Mouse (Mus musculus) heart, embryonic 12.5 days (tissue): Measurements from ENCODE around the gene Tnni3k. TPM values are rescaled to one million over a fixed set of nuclear protein-coding genes. Genes with fewer than 3 reads are reported as not detected.
A peak's percentile ranks its signal among the peaks of the same experiment; 100 is the strongest.

Experiments
- ATAC-seq: fragments of 200-750 bp; cut with Nextera tagmentation; 2 replicates; pipeline ENCODE4 v1.8.0; 2017; ENCODE audit warnings: moderate TSS enrichment, moderate library complexity; ENCODE audit not compliant: insufficient number of reproducible peaks, low FRiP score
- H3K27ac ChIP-seq: fragments of 300-500 bp; sonication (generic); 2 replicates; pipeline ENCODE4 v1.5.1; 2016; ENCODE audit warnings: mild to moderate bottlenecking, moderate library complexity; ENCODE audit not compliant: poor library complexity, severe bottlenecking
- H3K27me3 ChIP-seq: fragments of 300-500 bp; sonication (generic); replicated peaks from 2 replicates; pipeline ENCODE4 v1.6.1; 2016; ENCODE audit warnings: mild to moderate bottlenecking, moderate library complexity
- H3K36me3 ChIP-seq: fragments of 300-500 bp; sonication (generic); 2 replicates; pipeline ENCODE4 v1.6.1; 2016; ENCODE audit warnings: mild to moderate bottlenecking, moderate library complexity
- H3K4me1 ChIP-seq: fragments of 300-500 bp; sonication (generic); replicated peaks from 2 replicates; pipeline ENCODE4 v1.6.1; 2016; ENCODE audit warnings: mild to moderate bottlenecking
- H3K4me2 ChIP-seq: fragments of 300-500 bp; sonication (generic); 2 replicates; pipeline ENCODE4 v1.6.1; 2016; ENCODE audit warnings: mild to moderate bottlenecking, moderate library complexity
- H3K4me3 ChIP-seq: fragments of 300-500 bp; sonication (generic); 2 replicates; pipeline ENCODE4 v1.5.1; 2016; ENCODE audit warnings: mild to moderate bottlenecking
- H3K9ac ChIP-seq: fragments of 300-500 bp; sonication (generic); 2 replicates; pipeline ENCODE4 v1.6.1; 2016; ENCODE audit warnings: mild to moderate bottlenecking, moderate library complexity
- H3K9me3 ChIP-seq: fragments of 300-500 bp; sonication (generic); replicated peaks from 2 replicates; pipeline ENCODE4 v1.6.1; 2016; ENCODE audit warnings: mild to moderate bottlenecking, moderate library complexity
- WGBS: fragments of 180-500 bp; shearing (Covaris S2); methylation state at CpG from one replicate; pipeline ENCODE4 v1.1.7; 2016; 5-methylcytosine and 5-hydroxymethylcytosine counted together
- polyA plus RNA-seq: library from polyadenylated mRNA; unstranded; fragments of >200 nt; fragmentation: Nextera tagmentation; extraction: Ambion mirVana; gene quantifications from 2 replicates; pipeline ENCODE4 v1.2.1, GENCODE M21; 2016

Tnni3k gene
- 43.5 and 48.3 TPM in 2 replicates for polyA plus RNA-seq

DNA sequence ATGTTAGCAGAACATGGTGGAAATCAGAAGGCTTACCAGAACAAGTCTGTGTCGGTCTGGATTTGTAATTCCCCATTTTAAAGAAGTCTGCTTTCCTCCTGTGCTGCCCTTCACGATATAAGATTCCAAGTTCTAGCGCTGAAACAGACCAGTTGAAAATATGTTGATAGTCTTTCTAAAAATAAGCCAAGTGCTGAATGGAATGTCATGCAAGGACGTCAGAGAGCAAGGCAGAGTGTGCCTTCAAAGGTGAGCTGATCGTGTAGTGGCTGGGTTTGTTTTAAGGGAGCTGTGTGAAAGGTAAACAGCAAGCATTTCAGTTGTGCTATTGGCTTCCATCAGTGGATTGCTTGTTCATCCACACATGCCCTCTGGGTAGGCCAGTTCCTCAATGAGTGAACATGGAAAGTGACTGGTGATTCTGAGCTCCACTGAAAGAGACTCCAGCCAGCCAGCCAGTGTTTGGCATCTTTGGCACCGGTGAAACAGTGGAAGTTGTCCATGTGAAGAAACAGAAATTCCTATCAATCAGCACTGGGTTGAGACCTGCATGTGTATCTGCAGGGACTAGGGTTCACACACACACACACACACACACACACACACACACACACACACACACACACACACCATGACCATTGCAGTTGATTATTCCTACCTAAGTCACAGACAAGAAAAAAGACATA, at the start of gene Tnni3k:
Tnni3k (minus strand) TSS at position 177 of the 686 bp plus-strand sequence.
- 28% methylated on average over 6 of the region's 6 CpGs for WGBS
- Histone ChIP-seq H3K4me2 (peak within 1 kb of the TSS; percentile 57), H3K27ac (peak within 1 kb of the TSS; percentile 92), H3K36me3 (no peaks in the 10 kb centered on the region), H3K4me3 (peak within 1 kb of the TSS; percentile 47), H3K27me3 (no peaks in the 10 kb centered on the region), H3K9me3 (no peaks in the 10 kb centered on the region), H3K4me1 (peaks cover 5% of the 10 kb centered on the region; the same call in 1 of the 2 replicates), H3K9ac (peak within 1 kb of the TSS; percentile 65)
- ATAC-seq: peak; percentile 71

DNA sequence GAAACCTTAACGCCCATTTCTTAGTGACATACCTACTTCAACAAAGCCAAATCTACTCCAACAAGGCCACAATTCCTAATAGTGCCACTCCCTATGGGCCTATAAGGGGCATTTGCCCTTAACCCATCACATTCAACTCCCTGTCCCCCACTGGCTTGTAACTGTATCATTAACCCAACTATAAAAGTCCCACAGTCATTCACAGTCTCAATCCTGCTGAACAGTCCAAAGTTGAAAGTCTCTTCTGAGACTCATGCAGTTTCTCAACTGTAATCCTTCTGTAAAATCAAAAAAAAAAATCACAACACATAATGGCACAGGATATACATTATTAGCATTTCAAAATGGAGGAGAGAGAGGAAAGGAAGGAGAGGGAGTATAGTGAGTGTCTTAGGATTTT, 44.1 kb upstream of the Tnni3k start:
- Histone ChIP-seq H3K9me3 (no peaks in the 10 kb centered on the region), H3K27me3 (no peaks in the 10 kb centered on the region; the same call in 1 of the 2 replicates), H3K9ac (no peak overlapping the region), H3K4me3 (no peak overlapping the region), H3K27ac (no peak overlapping the region), H3K4me2 (no peak overlapping the region), H3K36me3 (no peaks in the 10 kb centered on the region), H3K4me1 (no peaks in the 10 kb centered on the region)
- no peak for ATAC-seq
- 72% methylated on average over 1 of the region's 1 CpGs for WGBS

- Histone ChIP-seq H3K9ac (peak within 1 kb of the TSS; percentile 74), H3K36me3 (no peaks in the 10 kb centered on the region), H3K4me2 (peak within 1 kb of the TSS; percentile 71), H3K9me3 (no peaks in the 10 kb centered on the region), H3K27me3 (no peaks in the 10 kb centered on the region; the same call in 1 of the 2 replicates), H3K27ac (peak within 1 kb of the TSS; percentile 74), H3K4me3 (peak within 1 kb of the TSS; percentile 79), H3K4me1 (no peaks in the 10 kb centered on the region; the same call in 1 of the 2 replicates)
- ATAC-seq: peak; percentile 99
- WGBS: under 1% methylated on average over 45 of the region's 47 CpGs
Measured at GRCm38 (mm10) chr3:155093116-155093956, 38.1 kb upstream of the Tnni3k start, which contains the start of the genes Fpgt and Lrriq3. Gene Fpgt (minus strand): TSS chr3:155093403. Gene Lrriq3 (plus strand): TSS chr3:155093434.

GRCm38 (mm10) chr3:155092081-155092480, 36.9 kb upstream of the Tnni3k start:
- WGBS: 94% methylated on average over 6 of the region's 6 CpGs
- Histone ChIP-seq H3K27ac (no peak overlapping the region), H3K9me3 (no peaks in the 10 kb centered on the region), H3K9ac (no peak overlapping the region), H3K27me3 (no peaks in the 10 kb centered on the region; the same call in 1 of the 2 replicates), H3K36me3 (peaks cover 9% of the 10 kb centered on the region), H3K4me3 (peak overlapping the region; percentile 79; the same call in 1 of the 2 replicates), H3K4me2 (peak overlapping the region; percentile 71), H3K4me1 (no peaks in the 10 kb centered on the region; the same call in 1 of the 2 replicates)
- ATAC-seq: no peak

- ATAC-seq: no peak
- Histone ChIP-seq H3K9ac (no peak overlapping the region), H3K9me3 (no peaks in the 10 kb centered on the region), H3K4me3 (no peak overlapping the region), H3K27me3 (no peaks in the 10 kb centered on the region), H3K27ac (no peak overlapping the region), H3K36me3 (no peaks in the 10 kb centered on the region), H3K4me1 (no peaks in the 10 kb centered on the region), H3K4me2 (no peak overlapping the region)
- WGBS: 78% methylated on average over 4 of the region's 4 CpGs
Measured at GRCm38 (mm10) chr3:155077908-155078307, 22.7 kb upstream of the Tnni3k start.

DNA sequence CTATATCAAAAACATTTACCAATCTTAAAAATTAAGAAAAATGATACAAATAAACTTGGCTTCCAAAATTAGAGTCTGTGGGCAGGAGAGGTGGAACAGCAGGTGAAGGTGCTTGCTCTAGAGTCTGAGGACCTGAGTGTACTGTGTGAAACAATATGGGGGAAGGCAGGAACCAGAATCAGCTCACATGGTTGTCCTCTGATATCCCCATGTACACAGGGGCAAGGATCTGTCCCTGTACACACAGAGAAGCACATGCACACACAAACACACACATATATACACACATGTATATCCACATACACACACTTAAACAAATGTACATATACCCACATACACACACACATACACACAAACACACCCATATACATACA, 4.2 kb upstream of the Tnni3k start:
- H3K9me3 ChIP-seq: no peaks in the 10 kb centered on the region
- no peaks in the 10 kb centered on the region for H3K4me1 ChIP-seq
- no peak overlapping the region for H3K4me2 ChIP-seq
- H3K4me3 ChIP-seq: no peak overlapping the region
- H3K27ac ChIP-seq: no peak overlapping the region
- H3K36me3 ChIP-seq: no peaks in the 10 kb centered on the region
- ATAC-seq: no peak
- H3K9ac ChIP-seq: no peak overlapping the region
- H3K27me3 ChIP-seq: no peaks in the 10 kb centered on the region

DNA sequence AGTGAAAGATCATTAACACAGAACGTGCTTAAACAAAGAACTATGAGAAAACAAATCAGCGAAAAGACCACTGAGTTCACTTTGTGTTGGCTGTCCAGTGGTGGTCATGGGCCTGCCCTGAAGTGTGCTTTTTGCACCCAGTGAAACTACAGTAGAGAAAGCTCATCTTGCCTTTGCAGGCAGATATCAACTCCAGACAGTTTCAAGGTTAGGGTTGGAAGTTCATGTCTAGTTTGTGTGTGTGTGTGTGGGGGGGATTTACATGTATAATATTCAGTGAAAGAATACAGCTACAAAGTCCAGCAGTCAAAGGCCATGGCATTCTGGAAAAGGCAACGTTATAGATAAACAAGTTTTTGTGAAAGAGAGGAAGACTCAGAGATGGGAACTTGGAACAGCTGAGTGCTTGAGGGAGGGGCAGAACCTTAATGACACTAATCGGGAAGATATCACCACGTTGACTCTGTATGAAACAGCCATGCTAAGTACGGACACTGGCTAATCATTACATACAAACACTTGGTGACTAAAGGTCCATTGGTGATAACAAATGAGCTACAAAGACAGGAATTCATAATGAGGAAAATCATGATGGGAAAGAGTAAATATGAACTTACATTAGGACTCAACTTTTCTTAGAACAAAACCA, 3.7 kb upstream of the Tnni3k start:
- H3K9me3 ChIP-seq: no peaks in the 10 kb centered on the region
- WGBS: 73% methylated on average over 6 of the region's 6 CpGs
- no peak overlapping the region for H3K4me3 ChIP-seq
- no peak overlapping the region for H3K4me2 ChIP-seq
- ATAC-seq: no peak
- no peak overlapping the region for H3K9ac ChIP-seq
- no peaks in the 10 kb centered on the region for H3K4me1 ChIP-seq
- no peaks in the 10 kb centered on the region for H3K36me3 ChIP-seq
- H3K27me3 ChIP-seq: no peaks in the 10 kb centered on the region
- H3K27ac ChIP-seq: no peak overlapping the region

- Histone ChIP-seq H3K9ac (no peak overlapping the region), H3K4me3 (no peak overlapping the region), H3K4me2 (no peak overlapping the region), H3K9me3 (no peaks in the 10 kb centered on the region), H3K27me3 (no peaks in the 10 kb centered on the region), H3K4me1 (peaks cover 5% of the 10 kb centered on the region; the same call in 1 of the 2 replicates), H3K36me3 (no peaks in the 10 kb centered on the region), H3K27ac (no peak overlapping the region)
- ATAC-seq: no peak
Measured at GRCm38 (mm10) chr3:155057566-155057965, 2.4 kb upstream of the Tnni3k start.

DNA sequence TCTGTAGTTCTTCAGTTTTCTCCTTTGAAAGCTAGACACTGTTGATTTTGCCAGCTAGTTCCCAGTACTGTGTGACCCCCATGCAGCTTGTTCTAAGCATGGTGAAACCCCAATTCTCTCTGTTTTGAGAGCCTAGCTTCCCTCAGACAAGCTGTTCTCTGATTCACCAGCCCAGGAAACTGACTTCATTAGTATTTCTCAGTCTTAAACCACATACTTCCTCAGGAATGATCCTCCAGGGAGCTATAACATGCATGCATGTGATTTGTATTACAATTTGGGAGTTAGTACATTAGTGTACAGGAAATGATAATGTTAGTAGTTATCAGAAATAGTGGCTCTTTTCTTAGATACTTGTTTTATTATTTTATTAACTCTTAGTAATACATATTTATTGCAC, 1.4 kb upstream of the Tnni3k start:
- Histone ChIP-seq H3K4me1 (peaks cover 5% of the 10 kb centered on the region; the same call in 1 of the 2 replicates), H3K36me3 (no peaks in the 10 kb centered on the region), H3K4me3 (no peak overlapping the region), H3K9ac (no peak overlapping the region), H3K27me3 (no peaks in the 10 kb centered on the region), H3K27ac (no peak overlapping the region), H3K4me2 (no peak overlapping the region), H3K9me3 (no peaks in the 10 kb centered on the region)
- no peak for ATAC-seq

DNA sequence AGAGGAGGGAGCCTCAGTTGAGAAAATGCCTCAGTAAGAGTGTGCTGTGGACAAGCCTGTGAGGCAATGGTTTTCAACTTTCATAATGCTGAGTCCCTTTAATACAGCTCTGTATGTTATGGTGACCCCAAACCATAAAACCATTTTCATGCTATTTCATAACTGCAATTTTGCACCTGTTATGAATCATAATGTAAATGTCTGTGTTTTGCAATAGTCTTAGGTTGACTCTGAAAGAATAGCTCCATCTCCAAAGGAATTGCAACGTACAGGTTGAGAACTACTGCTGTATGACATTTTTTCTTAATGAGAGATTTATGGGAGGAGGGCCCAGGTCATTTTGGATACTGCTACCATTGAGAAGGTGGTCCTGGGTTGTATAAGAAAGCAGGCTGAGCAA, 2.0 kb downstream of the Tnni3k start:
- H3K9me3 ChIP-seq: no peaks in the 10 kb centered on the region
- peak overlapping the region; percentile 57 for H3K4me2 ChIP-seq
- H3K4me1 ChIP-seq: peaks cover 5% of the 10 kb centered on the region; the same call in 1 of the 2 replicates
- 0 out of 2 replicates have a peak overlapping the region, but pooled peaks have one; percentile 16 for H3K27ac ChIP-seq
- H3K36me3 ChIP-seq: no peaks in the 10 kb centered on the region
- no peak overlapping the region; the same call in 1 of the 2 replicates for H3K9ac ChIP-seq
- H3K4me3 ChIP-seq: peak overlapping the region; percentile 35
- no peak for ATAC-seq
- 50% methylated on average over 1 of the region's 1 CpGs for WGBS
- no peaks in the 10 kb centered on the region for H3K27me3 ChIP-seq

- Histone ChIP-seq H3K4me3 (no peak overlapping the region), H3K27ac (no peak overlapping the region), H3K4me1 (peaks cover 5% of the 10 kb centered on the region; the same call in 1 of the 2 replicates), H3K27me3 (no peaks in the 10 kb centered on the region), H3K9ac (no peak overlapping the region), H3K9me3 (no peaks in the 10 kb centered on the region), H3K4me2 (no peak overlapping the region), H3K36me3 (no peaks in the 10 kb centered on the region)
- no peak for ATAC-seq
Measured at GRCm38 (mm10) chr3:155052021-155052420, 3.2 kb downstream of the Tnni3k start.
